Mouse (Mus musculus) cerebellum, adult 18-20 months (tissue): ENCODE measurements around the gene Lrba.

ENCODE experiments used
- DNase-seq, 2 experiments: peaks; one replicate each; pipeline ENCODE4 v3.0.0; 2021

Gene Lrba

DNA sequence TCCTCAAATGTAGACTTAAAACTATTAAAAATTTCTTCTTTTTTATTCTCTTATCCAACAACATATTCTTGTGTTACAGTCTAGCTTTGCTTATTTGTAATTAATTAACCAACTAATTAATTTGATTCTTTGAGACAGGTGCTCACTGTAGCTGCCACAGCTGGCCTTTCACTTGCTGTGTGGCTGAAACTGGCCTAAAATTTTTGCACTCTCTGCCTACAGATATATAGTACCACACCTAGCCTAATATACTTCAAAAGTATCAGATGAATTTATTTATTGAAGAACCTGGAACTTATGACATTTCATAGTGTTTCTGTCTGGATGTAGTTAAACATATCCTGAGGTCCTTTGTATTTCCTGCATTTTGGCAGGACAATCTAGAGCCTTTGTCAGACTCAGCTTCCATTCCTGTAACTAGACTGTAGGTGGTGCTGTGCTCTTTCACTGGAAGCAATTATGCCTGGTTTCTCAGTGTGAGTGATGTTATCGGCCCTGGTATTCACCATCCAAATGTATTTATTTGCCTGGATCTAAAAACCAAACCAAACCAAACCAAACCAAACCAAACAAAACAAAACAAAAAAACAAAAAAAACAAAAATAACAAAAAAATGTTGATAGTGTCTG, 43.7 kb downstream of the Lrba start:
- peak; percentile 31 to 52 for DNase-seq

DNA sequence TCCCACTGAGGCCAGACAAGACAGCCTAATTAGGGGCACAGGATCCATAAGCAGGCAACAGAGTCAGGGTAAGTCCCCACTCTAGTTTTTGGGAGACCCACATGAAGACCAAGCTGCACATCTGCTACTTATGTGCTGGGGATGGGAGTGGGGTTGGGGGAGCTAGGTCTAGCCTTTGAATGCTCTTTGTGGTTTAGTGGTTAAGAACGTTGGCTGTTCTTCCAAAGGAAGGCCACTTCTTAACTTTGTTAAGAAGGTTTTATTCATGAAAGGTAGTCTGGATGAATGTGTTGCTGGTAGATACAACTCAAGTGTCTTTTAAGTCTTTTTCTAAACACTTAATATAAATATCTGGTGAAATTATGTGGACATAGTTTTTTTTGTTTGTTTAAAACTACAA, 51.2 kb downstream of the Lrba start:
- DNase-seq: no peak

DNA sequence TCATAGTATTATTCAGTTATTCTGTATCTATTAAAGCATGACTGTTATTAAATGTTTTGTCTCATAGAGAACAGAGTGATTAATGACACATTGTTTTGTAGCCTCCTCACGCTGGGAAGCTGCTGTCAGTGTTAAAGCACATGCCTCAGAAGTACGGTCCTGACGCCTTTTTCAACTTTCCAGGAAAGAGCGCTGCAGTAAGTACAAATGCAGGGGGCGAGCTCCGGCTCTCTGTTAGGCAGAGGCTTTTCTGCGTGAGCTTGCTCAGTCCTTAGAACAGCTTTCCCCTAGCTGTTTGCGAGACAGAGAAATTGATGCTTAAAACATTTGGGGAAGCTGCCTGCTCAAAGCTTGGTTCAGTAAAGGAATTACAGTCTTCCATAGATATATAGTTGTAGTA, 66.8 kb downstream of the Lrba start:
- DNase-seq: no peak

DNA sequence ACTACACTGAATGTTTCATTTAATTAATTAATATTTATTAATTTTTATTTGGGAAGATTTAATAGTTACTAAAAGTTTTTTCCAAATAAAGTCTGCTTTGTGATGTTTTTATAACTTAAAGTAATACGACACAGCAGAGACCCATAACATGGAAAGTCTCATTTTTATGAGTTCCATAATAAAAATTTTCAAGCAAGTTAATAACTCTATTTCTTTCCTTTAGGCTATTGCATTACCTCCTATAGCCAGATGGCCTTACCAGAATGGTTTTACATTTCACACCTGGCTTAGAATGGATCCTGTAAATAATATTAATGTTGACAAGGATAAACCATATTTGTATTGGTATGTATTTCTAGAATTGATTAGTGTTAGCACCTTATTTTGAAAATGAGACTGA, 70.4 kb downstream of the Lrba start:
- DNase-seq: no peak

DNA sequence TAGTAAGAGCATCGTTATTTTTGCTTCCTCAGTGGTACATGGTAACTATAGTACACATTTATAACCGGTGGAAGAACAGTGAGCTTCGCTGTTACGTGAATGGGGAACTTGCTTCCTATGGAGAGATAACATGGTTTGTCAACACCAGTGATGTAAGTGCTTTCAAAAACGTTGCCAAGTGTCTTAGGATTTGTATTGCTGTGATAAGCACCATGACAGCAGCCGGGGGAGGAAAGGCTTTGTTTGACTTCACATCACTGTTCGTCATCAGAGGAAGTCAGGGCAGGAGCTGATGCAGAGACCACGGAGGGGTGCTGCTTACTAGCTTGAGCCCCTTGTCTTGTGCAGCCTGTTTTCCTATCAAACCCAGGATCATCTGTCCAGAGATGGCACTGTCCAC, 71.7 kb downstream of the Lrba start:
- DNase-seq: no peak

DNA sequence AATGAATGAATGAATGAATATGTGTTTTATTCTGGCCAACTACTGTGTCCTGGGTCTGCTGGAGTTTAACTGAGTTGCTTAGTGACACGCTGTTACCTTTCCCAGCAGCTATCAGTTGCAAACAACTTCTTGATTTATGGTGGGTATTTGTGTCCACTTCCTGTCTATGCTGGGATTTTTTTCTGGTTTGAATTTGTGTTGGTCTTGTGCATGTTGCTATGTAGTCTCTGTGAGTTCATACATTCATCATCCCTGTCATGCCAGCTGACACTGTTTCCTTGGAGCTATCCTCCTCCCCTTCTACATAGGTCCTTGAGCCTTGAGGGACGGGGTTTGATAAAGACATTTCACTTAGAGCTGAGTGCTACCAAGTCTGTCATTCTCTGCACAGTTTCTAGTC, 84.4 kb downstream of the Lrba start:
- DNase-seq: no peak

DNA sequence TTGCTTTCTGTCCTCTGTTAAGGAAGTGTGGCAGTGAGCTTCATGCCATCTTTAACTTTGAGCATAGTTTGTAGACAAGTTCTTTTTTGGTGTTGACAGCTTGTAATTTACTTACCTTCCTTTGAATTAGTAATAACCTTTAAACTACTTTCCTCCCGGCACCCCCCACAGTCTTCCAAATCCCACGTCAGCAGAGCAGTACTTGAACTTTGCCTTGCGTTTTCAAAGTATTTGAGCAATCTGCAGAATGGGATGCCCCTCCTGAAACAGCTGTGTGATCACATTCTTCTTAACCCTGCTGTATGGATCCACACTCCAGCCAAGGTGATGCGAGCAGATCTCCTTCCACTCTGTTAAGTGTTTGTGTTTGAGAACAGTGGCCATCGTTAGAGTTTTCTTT, 85.7 kb downstream of the Lrba start:
- no peak for DNase-seq

DNA sequence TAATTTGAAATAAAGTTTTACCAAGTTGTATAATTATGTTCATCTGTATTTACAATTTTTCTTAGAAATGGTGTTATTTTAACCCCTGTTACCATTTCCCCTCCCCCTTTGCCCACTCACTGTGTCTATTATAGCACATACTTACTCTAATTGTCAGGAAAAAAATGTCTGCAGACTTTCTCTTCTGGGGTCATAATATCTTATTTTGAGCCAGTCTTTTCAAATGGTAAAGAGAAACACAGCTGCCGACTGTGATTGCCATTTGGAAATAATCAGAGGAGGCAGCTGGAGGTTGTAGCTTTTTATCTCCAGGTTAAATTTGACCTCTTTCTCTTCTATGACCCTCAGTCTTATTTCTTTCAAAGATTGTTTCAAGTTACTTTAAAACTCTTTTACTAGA, 86.9 kb downstream of the Lrba start:
- DNase-seq: no peak

DNA sequence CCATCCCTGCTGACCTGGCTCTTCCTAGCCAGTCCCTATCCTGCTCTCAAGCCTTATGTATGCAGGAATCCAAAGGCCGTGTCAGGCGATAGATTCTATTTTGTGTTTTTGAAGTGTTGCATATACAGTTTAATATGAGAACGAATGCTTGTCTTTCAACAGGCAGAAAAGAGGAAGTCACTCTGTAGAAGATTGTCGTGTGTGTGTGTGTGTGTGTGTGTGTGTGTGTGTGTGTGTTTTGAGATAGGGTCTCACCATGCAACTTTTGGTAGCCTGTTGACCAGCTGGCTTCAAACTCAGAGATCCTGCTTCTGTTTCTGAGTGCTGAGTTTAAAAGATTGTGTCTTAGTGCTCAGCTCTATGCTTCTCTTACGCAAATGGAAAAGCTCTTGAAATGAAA, 93.2 kb downstream of the Lrba start:
- DNase-seq: no peak

DNA sequence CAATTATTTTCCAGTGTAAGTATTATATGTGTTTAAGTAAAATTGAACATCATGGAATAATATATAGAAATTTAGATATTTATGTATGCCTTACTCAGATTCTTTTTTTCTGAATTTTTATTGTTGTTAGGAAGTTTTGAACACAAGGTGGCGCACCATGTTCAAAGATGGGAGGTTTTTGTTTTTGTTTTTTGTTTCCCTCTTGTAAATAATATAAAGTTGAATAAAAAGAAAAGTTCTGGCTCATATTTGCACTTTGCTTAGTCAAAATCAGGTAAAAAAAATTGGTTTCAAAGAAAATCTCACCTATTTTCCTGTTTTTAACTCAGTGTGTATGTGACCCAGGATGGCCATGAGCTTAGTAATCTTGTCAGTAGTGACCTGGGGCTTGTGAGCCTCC, 104.1 kb downstream of the Lrba start:
- peak in 1 of 2 experiments; percentile 30 for DNase-seq

DNA sequence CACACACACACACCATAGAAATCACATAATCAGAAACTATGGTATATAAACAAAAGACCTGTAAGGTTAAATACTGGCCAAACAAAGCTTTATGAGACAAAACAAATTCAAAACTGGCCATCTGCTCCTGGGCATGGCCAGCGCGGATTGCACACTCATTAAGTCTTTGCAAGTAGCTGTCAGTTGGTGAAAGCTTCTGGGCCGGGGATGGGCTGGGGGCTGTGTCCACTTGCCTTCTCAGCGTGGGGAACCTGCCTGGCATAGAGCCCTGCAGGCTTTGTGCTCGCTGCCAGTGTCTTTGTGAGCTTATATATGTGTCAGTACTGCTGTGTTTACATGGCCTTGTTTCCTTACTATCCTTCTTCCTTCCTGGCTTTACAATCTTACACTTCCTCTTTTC, 118.8 kb downstream of the Lrba start:
- no peak for DNase-seq

DNA sequence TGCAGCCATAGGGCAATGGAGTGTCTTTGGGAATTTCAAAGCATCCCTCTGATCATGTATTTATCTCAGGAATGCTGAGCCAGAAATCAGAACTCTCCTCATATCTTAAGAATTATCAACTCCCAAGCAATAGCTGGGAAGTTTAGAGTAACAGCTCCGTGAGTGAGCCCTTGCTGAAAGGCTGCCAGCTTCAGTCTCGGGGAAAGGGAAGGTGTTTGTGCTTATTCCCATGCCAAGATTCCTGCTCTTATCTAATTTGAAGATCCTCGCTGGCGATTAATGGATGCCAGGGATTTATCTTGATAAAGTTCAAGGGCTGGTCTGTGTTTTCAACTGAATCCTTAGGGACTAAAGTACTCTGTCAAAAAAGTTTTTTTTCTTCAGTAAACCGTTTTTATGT, 138.0 kb downstream of the Lrba start:
- DNase-seq: peak in 1 of 2 experiments; percentile 4

DNA sequence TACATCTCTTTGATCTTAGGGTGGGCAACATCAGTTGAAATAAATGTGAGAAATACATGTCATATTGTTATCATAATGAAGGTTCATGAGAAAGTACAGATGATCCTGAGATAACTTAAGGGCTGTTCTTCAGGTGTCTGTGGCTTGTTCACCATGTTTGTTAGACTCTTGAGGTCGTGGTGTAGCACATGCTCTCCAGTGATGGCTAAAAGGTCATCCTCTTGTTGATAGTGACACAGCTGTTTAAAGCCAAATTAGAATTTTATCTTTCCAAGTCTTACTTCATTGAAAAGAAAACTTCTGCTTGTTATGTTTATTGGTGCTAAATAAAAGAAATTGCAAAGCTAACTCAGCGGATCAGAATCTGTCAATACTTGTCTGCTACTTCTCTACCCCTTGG, 147.0 kb downstream of the Lrba start:
- DNase-seq: no peak

DNA sequence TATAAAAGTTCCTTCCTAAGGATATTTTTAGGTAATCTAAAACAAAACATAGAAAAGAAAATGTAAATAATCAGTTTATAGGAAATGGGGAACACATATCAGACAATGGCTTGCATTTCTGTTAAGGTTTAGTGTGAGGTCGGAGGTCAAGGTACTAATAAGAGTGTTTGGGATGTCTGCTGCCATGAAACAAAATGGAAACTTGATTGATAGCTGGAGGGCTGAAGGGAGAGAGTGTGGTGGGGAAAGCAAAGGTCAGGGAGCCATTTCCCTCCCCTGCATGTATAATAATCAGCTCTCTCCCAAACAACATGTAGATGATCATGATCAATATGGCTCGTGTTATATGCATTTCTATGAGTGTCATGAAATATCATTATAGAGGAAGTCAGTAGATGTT, 150.8 kb downstream of the Lrba start:
- DNase-seq: no peak

DNA sequence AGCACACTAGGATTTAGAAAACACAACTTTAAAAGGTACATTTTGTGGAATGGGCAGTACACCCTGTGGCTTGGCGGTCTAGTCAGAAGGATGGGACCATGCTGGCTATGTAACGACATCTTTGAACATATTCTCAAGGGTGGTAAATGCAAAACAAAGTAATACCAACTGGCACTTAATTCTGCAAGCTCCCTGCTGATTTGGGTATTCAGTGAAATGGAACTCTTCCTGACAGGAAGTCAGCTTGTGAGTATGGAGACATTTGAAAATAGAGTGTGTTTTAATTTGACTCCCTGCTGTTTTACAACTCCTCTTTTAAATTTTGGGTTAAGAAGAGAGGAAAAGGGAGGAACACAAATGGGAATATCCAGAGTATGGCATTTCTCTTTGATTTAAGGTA, 158.1 kb downstream of the Lrba start:
- no peak for DNase-seq

DNA sequence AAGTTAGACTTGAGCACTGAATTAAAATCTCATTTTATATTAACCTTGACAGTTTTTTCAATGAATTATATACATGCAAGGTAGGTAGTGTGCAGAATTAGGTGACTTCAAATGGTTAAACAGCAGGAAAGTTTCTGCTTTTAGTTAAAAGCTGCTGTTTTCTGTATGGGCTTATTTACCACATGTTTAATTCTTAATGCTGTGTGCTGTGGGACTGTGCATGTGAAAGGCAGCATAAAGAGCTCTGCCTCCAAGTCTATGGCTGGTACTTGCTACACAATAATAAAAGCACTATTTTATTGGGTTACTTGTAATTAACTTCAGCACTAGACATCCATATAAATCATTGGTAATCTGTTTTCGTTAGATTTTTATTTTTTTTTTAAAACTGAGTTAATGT, 160.6 kb downstream of the Lrba start:
- no peak for DNase-seq

DNA sequence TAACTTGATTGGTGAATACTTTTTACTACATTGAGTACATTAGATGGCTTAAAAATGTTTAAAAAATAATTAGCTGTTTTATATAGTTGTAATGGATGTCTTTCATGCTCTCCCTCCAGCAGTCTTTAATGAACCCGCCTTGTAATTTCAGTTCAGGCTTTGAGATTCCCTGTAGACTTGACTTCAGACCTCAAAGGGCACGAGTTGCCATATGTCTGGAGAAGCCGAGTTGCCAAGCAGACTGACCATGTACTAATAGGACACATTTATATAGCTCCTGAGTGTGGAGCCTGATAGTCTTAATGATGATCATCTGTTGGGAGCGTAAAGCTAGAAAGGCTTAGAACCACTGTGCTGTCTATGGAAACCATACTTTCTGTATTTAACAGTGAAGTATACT, 161.8 kb downstream of the Lrba start:
- no peak for DNase-seq

DNA sequence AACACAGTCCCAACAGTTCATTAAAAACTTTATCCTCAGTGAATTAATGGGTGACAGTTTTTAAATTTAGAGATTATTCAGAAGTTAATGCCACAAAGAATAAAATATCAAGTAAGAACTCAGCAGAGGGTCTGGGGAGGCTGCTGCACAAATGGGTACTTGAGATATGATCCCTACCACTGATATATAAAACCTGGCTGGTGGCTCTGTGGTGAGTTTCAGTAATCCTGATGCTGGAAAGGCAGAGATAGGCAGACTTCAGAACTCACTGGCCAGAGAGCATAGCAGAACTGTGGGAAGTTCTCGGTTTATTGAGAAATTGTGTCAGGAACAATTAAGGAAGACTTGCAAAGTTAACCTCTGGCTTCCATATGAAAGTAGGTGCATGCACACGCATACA, 199.3 kb downstream of the Lrba start:
- no peak for DNase-seq

DNA sequence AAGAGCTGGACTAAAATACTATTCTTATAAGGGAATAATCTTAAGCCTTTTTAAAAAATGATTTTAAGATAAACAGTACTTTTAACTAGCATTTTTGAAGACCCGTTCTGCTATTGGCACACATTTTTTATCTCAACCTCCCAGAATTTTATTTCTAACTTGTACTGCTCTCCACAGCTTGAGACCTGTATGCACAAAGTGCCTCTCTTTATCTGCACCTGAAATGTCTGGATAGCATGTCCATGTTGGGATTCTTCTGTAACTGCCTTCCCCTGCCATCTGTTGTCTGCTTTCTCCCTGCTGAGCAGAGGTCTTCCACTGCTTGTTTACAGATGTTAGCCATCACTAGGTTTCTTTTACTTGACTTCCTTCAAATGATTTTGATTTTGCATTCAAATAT, 202.3 kb downstream of the Lrba start:
- DNase-seq: no peak

DNA sequence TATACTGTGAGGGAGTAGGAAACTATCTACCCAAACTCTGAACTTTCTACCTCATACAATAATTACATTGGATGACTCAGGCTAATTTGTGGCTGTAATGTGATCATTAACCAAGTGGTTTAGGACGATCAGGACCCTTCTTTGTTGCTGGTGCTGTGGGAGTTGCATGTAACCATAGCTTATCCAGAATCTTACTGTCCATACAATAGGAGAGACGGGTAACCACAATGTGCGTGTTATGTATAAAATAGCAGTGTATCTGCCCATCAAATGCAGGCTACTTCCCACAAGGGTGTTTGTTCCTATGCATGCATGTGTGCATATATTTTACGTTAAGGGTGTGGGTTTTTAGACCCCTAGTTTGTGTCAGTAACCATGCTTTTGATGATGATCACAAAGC, 219.0 kb downstream of the Lrba start:
- DNase-seq: no peak

DNA sequence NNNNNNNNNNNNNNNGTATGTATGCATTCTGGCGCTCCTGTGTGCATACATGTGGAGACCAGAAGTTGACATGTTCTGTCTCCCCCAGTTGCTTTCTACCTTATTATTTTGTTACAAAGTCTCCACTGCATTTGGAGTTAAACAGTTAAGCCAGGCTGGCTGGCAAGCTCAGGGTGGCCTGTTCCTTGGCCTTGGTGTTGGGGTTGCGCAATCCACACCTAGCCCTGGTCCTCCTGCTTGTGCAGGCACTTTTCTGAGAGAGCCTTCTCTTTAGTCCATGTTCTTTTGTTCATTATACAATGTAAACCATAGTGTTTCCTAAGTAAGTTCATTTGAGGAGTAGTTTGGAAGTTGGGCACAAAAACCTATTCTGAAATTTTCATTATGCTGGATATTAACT, 226.7 kb downstream of the Lrba start:
- no peak for DNase-seq

DNA sequence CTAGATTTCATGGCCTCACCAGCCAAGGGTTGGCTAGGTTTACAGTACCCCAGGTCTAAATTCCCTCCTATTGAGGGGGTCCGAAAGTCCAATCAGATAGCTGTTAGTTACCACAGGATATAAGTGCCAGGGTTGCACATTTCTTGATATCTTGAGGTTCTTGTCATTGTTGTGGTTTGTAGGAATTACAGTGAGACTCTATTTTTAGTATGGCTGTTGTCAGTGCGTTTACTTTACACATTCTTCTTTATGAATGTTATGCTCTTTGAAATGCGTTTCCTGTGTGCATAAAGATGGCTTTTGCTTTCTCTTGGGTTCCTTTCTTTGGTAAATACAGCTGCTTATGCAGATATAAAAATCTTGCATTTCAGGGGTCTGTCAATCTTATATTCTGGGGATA, 237.1 kb downstream of the Lrba start:
- DNase-seq: no peak

DNA sequence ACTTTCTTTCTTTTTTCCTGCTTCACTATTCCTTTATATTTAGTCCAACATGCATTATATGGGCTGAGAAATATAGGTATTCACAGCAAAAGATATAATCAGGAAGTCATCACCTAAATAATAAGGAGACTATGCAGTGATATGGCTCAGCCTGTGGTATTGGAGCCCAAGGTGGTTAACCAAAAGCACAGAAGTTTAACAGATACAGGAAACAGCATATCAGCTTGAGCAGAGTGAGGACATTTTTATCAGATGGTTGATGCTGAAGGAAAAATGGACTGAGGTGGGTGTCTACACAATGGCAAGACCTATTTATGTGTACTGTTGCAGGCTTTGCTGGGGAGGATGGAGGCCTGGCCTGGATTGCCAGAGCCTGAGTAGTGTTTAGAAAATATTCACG, 265.5 kb downstream of the Lrba start:
- no peak for DNase-seq

DNA sequence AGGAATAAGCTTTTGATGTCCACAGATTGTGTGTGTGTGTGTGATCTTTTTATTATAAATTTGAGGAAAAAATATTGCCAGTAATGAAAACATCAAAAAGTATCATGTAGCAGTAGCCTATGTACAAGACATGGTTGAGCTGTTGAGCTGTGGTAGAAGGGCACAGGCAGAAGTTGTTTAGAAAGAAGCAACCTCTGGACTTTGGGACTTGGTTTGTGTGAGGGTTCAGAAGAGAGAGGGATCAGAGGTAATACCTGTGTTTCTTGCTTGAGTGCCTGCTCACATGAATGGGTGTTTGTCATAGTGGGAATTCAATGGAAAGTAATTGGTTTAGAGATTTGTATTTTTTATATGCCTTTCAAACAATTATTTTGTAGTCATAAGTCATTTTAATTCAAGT, 276.1 kb downstream of the Lrba start:
- no peak for DNase-seq

DNA sequence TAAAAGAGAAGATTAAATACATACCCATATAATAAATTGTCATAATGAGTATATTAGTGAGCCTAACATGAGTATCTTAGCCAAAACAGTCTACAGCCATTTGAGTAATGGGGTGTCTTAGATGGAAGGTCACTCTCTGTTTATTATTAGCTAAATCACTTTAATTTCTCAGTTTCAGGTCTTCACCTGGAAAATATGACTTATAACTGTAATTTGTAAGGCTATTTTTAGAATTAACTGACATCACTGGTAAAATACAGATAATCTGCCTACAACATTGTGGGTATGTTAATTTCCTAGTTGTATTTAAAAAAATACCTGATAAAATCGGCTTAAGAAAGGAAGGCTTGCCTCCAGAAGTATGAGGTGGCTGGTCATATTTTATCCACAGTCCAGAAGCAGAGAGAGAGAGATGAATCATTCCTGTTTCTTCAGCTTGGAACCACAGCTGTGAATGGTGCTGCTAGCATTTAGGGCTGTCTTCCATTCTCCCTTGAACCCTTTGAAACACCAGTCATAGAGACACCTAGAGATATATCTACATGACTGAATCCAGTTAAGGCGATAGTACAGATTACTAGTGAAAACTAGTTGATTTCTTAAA, 294.1 kb downstream of the Lrba start:
- no peak for DNase-seq
